Mouse (Mus musculus) neural tube, embryonic 13.5 days (tissue): ENCODE results near the gene Ptprh. TPM values are rescaled to one million over a fixed set of nuclear protein-coding genes. Genes with fewer than 3 reads are reported as not detected.
"Not testable (repeated sequence)": the region's sequence is repeated elsewhere in the genome, so short reads cannot be mapped to it uniquely, and the experiment has no call there.

Experiments
- ATAC-seq: fragments of 200-750 bp; cut with Nextera tagmentation; 2 replicates; pipeline ENCODE4 v1.8.0; 2017; ENCODE audit warnings: low read depth, mild to moderate bottlenecking, moderate TSS enrichment, moderate library complexity
- H3K27ac ChIP-seq: fragments of 300-500 bp; sonication (generic); replicated peaks from 2 replicates; pipeline ENCODE4 v1.5.1; 2015; ENCODE audit warnings: moderate library complexity, mild to moderate bottlenecking, inconsistent platforms
- H3K27me3 ChIP-seq: fragments of 300-500 bp; sonication (generic); 2 replicates; pipeline ENCODE4 v1.6.1; 2015; ENCODE audit warnings: mild to moderate bottlenecking, inconsistent platforms
- H3K36me3 ChIP-seq: fragments of 300-500 bp; sonication (generic); 2 replicates; pipeline ENCODE4 v1.6.1; 2015; ENCODE audit warnings: mild to moderate bottlenecking, inconsistent platforms
- H3K4me1 ChIP-seq: fragments of 300-500 bp; sonication (generic); replicated peaks from 2 replicates; pipeline ENCODE4 v1.6.1; 2015; ENCODE audit warnings: inconsistent platforms
- H3K4me2 ChIP-seq: fragments of 300-500 bp; sonication (generic); 2 replicates; pipeline ENCODE4 v1.6.1; 2015; ENCODE audit warnings: inconsistent platforms, mild to moderate bottlenecking, moderate library complexity
- H3K4me3 ChIP-seq: fragments of 300-500 bp; sonication (generic); 2 replicates; pipeline ENCODE4 v1.5.1; 2015; ENCODE audit warnings: mild to moderate bottlenecking, inconsistent platforms
- H3K9ac ChIP-seq: fragments of 300-500 bp; sonication (generic); 2 replicates; pipeline ENCODE4 v1.6.1; 2015; ENCODE audit warnings: moderate library complexity, mild to moderate bottlenecking, inconsistent platforms
- H3K9me3 ChIP-seq: fragments of 300-500 bp; sonication (generic); 2 replicates; pipeline ENCODE4 v1.6.1; 2016; ENCODE audit warnings: inconsistent platforms
- WGBS: fragments of 180-500 bp; shearing (Covaris S2); methylation state at CpG from one replicate; pipeline ENCODE4 v1.1.7; 2015; 5-methylcytosine and 5-hydroxymethylcytosine counted together
- polyA plus RNA-seq: library from polyadenylated mRNA; unstranded; fragments of >200 nt; fragmentation: Nextera tagmentation; extraction: Ambion mirVana; gene quantifications from 2 replicates; pipeline ENCODE4 v1.2.1, GENCODE M21; 2015

Gene Ptprh
- polyA plus RNA-seq, 1 experiment from 2014 or later, result 0.31 TPM

GRCm38 (mm10) chr7:4536369-4536768 lies 67.5 kb downstream of the Ptprh start:
- Histone ChIP-seq H3K27me3 (peaks cover 32% of the 10 kb centered on the region), H3K27ac (no peak overlapping the region), H3K9me3 (no peaks in the 10 kb centered on the region), H3K4me3 (no peak overlapping the region), H3K36me3 (peaks cover 26% of the 10 kb centered on the region), H3K9ac (no peak overlapping the region), H3K4me1 (peaks cover 7% of the 10 kb centered on the region), H3K4me2 (no peak overlapping the region)
- ATAC-seq, result no peak
- 92% methylated on average over 4 of the region's 4 CpGs for WGBS

- Histone ChIP-seq H3K9me3 (no peaks in the 10 kb centered on the region), H3K36me3 (no peaks in the 10 kb centered on the region), H3K27me3 (peaks cover 28% of the 10 kb centered on the region), H3K4me1 (peaks cover 10% of the 10 kb centered on the region), H3K27ac (no peak within 1 kb of the TSS), H3K4me2 (peak within 1 kb of the TSS; percentile 51), H3K9ac (0 out of 2 replicates have a peak within 1 kb of the TSS, but pooled peaks have one; percentile 34), H3K4me3 (peak within 1 kb of the TSS; percentile 28)
- peak; percentile 61 for ATAC-seq
- WGBS, result 2% methylated on average over 28 of the region's 28 CpGs
Measured at GRCm38 (mm10) chr7:4532005-4532729, 71.7 kb downstream of the Ptprh start, which contains the start of gene Dnaaf3. Gene Dnaaf3, minus strand, starts transcription at chr7:4532453.

- not testable (repeated sequence) for H3K9ac ChIP-seq, H3K4me2 ChIP-seq, H3K4me3 ChIP-seq, ATAC-seq, H3K9me3 ChIP-seq, H3K27ac ChIP-seq, H3K36me3 ChIP-seq
- H3K27me3 ChIP-seq, result peaks cover 32% of the 10 kb centered on the region
- 49% methylated on average over 8 of the region's 8 CpGs for WGBS
- peaks cover 21% of the 10 kb centered on the region for H3K4me1 ChIP-seq
Measured at GRCm38 (mm10) chr7:4530166-4530565, 73.7 kb downstream of the Ptprh start.

GRCm38 (mm10) chr7:4527302-4527689 lies 76.5 kb downstream of the Ptprh start:
- WGBS, result 50% methylated on average over 18 of the region's 18 CpGs
- H3K9ac ChIP-seq, result peak overlapping the region; percentile 46; the same call in 1 of the 2 replicates

GRCm38 (mm10) chr7:4526341-4527301 lies 77.2 kb downstream of the Ptprh start:
- Histone ChIP-seq H3K4me3 (peak overlapping the region; percentile 31), H3K4me1 (peaks cover 14% of the 10 kb centered on the region; the same call in 1 of the 2 replicates), H3K9me3 (no peaks in the 10 kb centered on the region), H3K27ac (peak overlapping the region; percentile 49; the same call in 1 of the 2 replicates), H3K9ac (peak overlapping the region; percentile 64), H3K36me3 (no peaks in the 10 kb centered on the region), H3K27me3 (peaks cover 19% of the 10 kb centered on the region), H3K4me2 (peak overlapping the region; percentile 60)
- ATAC-seq, result peak; percentile 93
- WGBS, result 24% methylated on average over 40 of the region's 40 CpGs

More at GRCm38 (mm10) chr7:4527302-4527689, 76.5 kb downstream of the Ptprh start:
- H3K36me3 ChIP-seq, result no peaks in the 10 kb centered on the region
- no peaks in the 10 kb centered on the region for H3K9me3 ChIP-seq
- 0 out of 2 replicates have a peak overlapping the region, but pooled peaks have one; percentile 31 for H3K4me3 ChIP-seq
- peaks cover 23% of the 10 kb centered on the region for H3K27me3 ChIP-seq
- no peak overlapping the region for H3K27ac ChIP-seq
- peak overlapping the region; percentile 60 for H3K4me2 ChIP-seq
- peak; percentile 4; the same call in 1 of the 2 replicates for ATAC-seq
- H3K4me1 ChIP-seq, result peaks cover 19% of the 10 kb centered on the region

- not testable (repeated sequence) for H3K9me3 ChIP-seq, H3K4me2 ChIP-seq, H3K4me3 ChIP-seq, H3K9ac ChIP-seq, H3K36me3 ChIP-seq, ATAC-seq, H3K27ac ChIP-seq
- H3K4me1 ChIP-seq, result peaks cover 23% of the 10 kb centered on the region
- H3K27me3 ChIP-seq, result peaks cover 28% of the 10 kb centered on the region
- WGBS, result 68% methylated on average over 15 of the region's 15 CpGs
Measured at GRCm38 (mm10) chr7:4524212-4524922, 79.5 kb downstream of the Ptprh start, which contains the start of gene Tnni3. Gene Tnni3, minus strand, starts transcription at chr7:4524229.

GRCm38 (mm10) chr7:4523205-4524130 lies 80.4 kb downstream of the Ptprh start:
- Histone ChIP-seq H3K4me3 (no peak overlapping the region), H3K36me3 (no peaks in the 10 kb centered on the region), H3K27me3 (peaks cover 28% of the 10 kb centered on the region), H3K9me3 (no peaks in the 10 kb centered on the region), H3K4me1 (peaks cover 23% of the 10 kb centered on the region), H3K4me2 (no peak overlapping the region), H3K27ac (no peak overlapping the region), H3K9ac (no peak overlapping the region)
- no peak for ATAC-seq
- 91% methylated on average over 33 of the region's 33 CpGs for WGBS

GRCm38 (mm10) chr7:4522292-4522691 lies 81.5 kb downstream of the Ptprh start:
- no peak overlapping the region for H3K4me3 ChIP-seq
- H3K36me3 ChIP-seq, result no peaks in the 10 kb centered on the region
- H3K4me2 ChIP-seq, result no peak overlapping the region
- peaks cover 21% of the 10 kb centered on the region for H3K27me3 ChIP-seq
- peaks cover 21% of the 10 kb centered on the region for H3K4me1 ChIP-seq
- no peak overlapping the region for H3K9ac ChIP-seq
- no peak for ATAC-seq
- WGBS, result 74% methylated on average over 6 of the region's 6 CpGs
- H3K9me3 ChIP-seq, result no peaks in the 10 kb centered on the region
- no peak overlapping the region for H3K27ac ChIP-seq

- 30% methylated on average over 32 of the region's 32 CpGs for WGBS
- no peak overlapping the region for H3K27ac ChIP-seq
- H3K9ac ChIP-seq, result peak overlapping the region; percentile 58
- H3K27me3 ChIP-seq, result peaks cover 16% of the 10 kb centered on the region
- peak overlapping the region; percentile 24 for H3K4me3 ChIP-seq
- ATAC-seq, result no peak
- H3K4me2 ChIP-seq, result peak overlapping the region; percentile 53
- no peaks in the 10 kb centered on the region for H3K36me3 ChIP-seq
- H3K4me1 ChIP-seq, result peaks cover 13% of the 10 kb centered on the region
- H3K9me3 ChIP-seq, result no peaks in the 10 kb centered on the region
Measured at GRCm38 (mm10) chr7:4521231-4522003, 82.4 kb downstream of the Ptprh start.

GRCm38 (mm10) chr7:4518487-4518886 lies 85.4 kb downstream of the Ptprh start:
- Histone ChIP-seq H3K27ac (no peak overlapping the region), H3K4me1 (peaks cover 17% of the 10 kb centered on the region), H3K4me2 (no peak overlapping the region), H3K4me3 (no peak overlapping the region), H3K27me3 (peaks cover 16% of the 10 kb centered on the region), H3K36me3 (no peaks in the 10 kb centered on the region), H3K9me3 (no peaks in the 10 kb centered on the region), H3K9ac (no peak overlapping the region)
- no peak for ATAC-seq
- 80% methylated on average over 1 of the region's 1 CpGs for WGBS
